Mouse (Mus musculus): ENCODE measurements around the gene Rho.

Gene Rho

GRCm38 (mm10) chr6:115915601-115916445 is 15.7 kb upstream of the Rho start:
- no peak for DNase-seq

- DNase-seq = no peak
These were observed 14.9 kb upstream of the Rho start for GRCm38 (mm10) chr6:115916611-115917010.

- DNase-seq = no peak
These were observed 12.9 kb upstream of the Rho start for GRCm38 (mm10) chr6:115918615-115919014.

- DNase-seq = no peak
These were observed 11.7 kb upstream of the Rho start for GRCm38 (mm10) chr6:115919876-115920275.

GRCm38 (mm10) chr6:115924829-115925228 is 6.7 kb upstream of the Rho start:
- DNase-seq = no peak

GRCm38 (mm10) chr6:115926416-115926815 is 5.1 kb upstream of the Rho start:
- no peak for DNase-seq

- DNase-seq = no peak
These were observed 4.0 kb upstream of the Rho start for GRCm38 (mm10) chr6:115927292-115928242.

- no peak for DNase-seq
These were observed 1.5 kb upstream of the Rho start for GRCm38 (mm10) chr6:115930018-115930417.

- no peak for DNase-seq
These were observed 843 bp downstream of the Rho start for GRCm38 (mm10) chr6:115932391-115932790.

GRCm38 (mm10) chr6:115935544-115935943 is 4.0 kb downstream of the Rho start:
- no peak for DNase-seq

GRCm38 (mm10) chr6:115938011-115938410 is 6.5 kb downstream of the Rho start:
- no peak for DNase-seq

- DNase-seq = no peak
These were observed 7.2 kb downstream of the Rho start for GRCm38 (mm10) chr6:115938798-115939197.

- DNase-seq = no peak
These were observed 9.1 kb downstream of the Rho start for GRCm38 (mm10) chr6:115940603-115941002.

- DNase-seq = no peak
These were observed 9.6 kb downstream of the Rho start for GRCm38 (mm10) chr6:115941128-115941527.

- DNase-seq = no peak
These were observed 12.2 kb downstream of the Rho start for GRCm38 (mm10) chr6:115943498-115944427.

- DNase-seq = no peak
These were observed 13.1 kb downstream of the Rho start, which contains the start of gene H1foo for GRCm38 (mm10) chr6:115944638-115945037. H1foo (plus strand) TSS chr6:115944938.

GRCm38 (mm10) chr6:115945633-115946032 is 14.1 kb downstream of the Rho start:
- no peak for DNase-seq

GRCm38 (mm10) chr6:115946389-115946788 is 14.8 kb downstream of the Rho start:
- no peak for DNase-seq

GRCm38 (mm10) chr6:115954506-115955074 is 23.0 kb downstream of the Rho start:
- no peak for DNase-seq

- DNase-seq = no peak
These were observed 23.6 kb downstream of the Rho start for GRCm38 (mm10) chr6:115955169-115955568.

GRCm38 (mm10) chr6:115955664-115956063 is 24.1 kb downstream of the Rho start:
- no peak for DNase-seq

- DNase-seq = no peak
These were observed 24.9 kb downstream of the Rho start for GRCm38 (mm10) chr6:115956418-115956921.

Data from thymus, adult 18-20 months (tissue).